Mouse (Mus musculus) MEL (cell line): ENCODE measurements around the gene Itih4.

Source experiments
- CTCF ChIP-seq, 3 experiments: IDR thresholded peaks in 2 of 3; conservative IDR thresholded peaks in 1 of 3; 2 replicates each; pipeline ENCODE4 v1.5.1; 2011 to 2012; ENCODE audit warnings: low read length in 3 of 3, low read depth in 2 of 3, mild to moderate bottlenecking in 2 of 3, improper control_type of control experiment in 1 of 3, inconsistent platforms in 1 of 3, mixed read lengths in 1 of 3, moderate library complexity in 1 of 3; ENCODE audit not compliant: control insufficient read depth in 1 of 3, insufficient read depth in 1 of 3, poor library complexity in 1 of 3, severe bottlenecking in 1 of 3
- ETS1 ChIP-seq: IDR thresholded peaks from 2 replicates; pipeline ENCODE4 v1.6.1; 2012; ENCODE audit warnings: low read depth, mild to moderate bottlenecking, inconsistent platforms, low read length, improper control_type of control experiment, moderate library complexity
- MAX ChIP-seq: IDR thresholded peaks from 2 replicates; pipeline ENCODE4 v1.6.1; 2011; ENCODE audit warnings: low read length, improper control_type of control experiment
- MYB ChIP-seq: IDR thresholded peaks from 2 replicates; pipeline ENCODE4 v1.6.1; 2011; ENCODE audit warnings: mild to moderate bottlenecking, low read depth, low read length, improper control_type of control experiment
- POLR2A ChIP-seq, 2 experiments: IDR thresholded peaks; 2 replicates each; pipeline ENCODE4 v1.6.1; 2011 to 2012; ENCODE audit warnings: low read length in 2 of 2, mild to moderate bottlenecking in 2 of 2, control low read depth in 1 of 2, improper control_type of control experiment in 1 of 2, low read depth in 1 of 2, moderate library complexity in 1 of 2; ENCODE audit not compliant: control insufficient read depth in 1 of 2, insufficient read depth in 1 of 2, poor library complexity in 1 of 2
- SIN3A ChIP-seq: IDR thresholded peaks from 2 replicates; pipeline ENCODE4 v1.6.1; 2012; ENCODE audit warnings: low read length, improper control_type of control experiment, inconsistent platforms
- TCF12 ChIP-seq: IDR thresholded peaks from 2 replicates; pipeline ENCODE4 v1.6.1; 2014; ENCODE audit warnings: low read depth, mild to moderate bottlenecking, inconsistent platforms, low read length, improper control_type of control experiment, moderate library complexity

DNA sequence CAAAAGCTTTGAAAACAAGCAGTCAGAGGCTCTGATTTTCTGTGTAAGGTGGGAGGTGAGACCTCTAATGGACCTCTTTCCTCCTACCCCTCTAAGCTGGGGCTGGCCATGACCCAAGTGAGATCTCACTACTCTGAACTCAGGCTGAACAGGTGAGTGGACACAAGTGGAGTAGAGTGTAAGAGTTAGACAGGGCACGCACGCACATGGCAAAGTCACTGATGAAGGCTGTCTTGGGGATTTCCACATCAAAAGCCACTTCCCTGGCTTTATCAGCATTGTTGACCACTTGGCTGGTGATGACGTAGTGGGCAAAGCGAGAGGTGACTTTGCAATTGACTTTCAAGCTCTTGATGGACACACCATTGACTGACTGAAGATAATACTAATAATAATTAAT, 56.0 kb downstream of the Itih4 start:
- no peak for TF ChIP-seq TCF12
- no peak for TF ChIP-seq CTCF (IDR thresholded peaks at IDR 0.05 in 2 of 3, conservative IDR thresholded peaks at IDR 0.05 in 1 of 3; ENCODE audit: control insufficient read depth in 1 of 3, insufficient read depth in 1 of 3, low read depth in 2 of 3, low read length in 3 of 3, poor library complexity in 1 of 3, severe bottlenecking in 1 of 3)
- no peak for TF ChIP-seq POLR2A (IDR thresholded peaks at IDR 0.05; ENCODE audit: control insufficient read depth in 1 of 2, insufficient read depth in 1 of 2, low read depth in 1 of 2, low read length in 2 of 2, poor library complexity in 1 of 2)
- TF ChIP-seq ETS1, result no peak
- no peak for TF ChIP-seq SIN3A
- TF ChIP-seq MYB, result no peak
- TF ChIP-seq MAX, result no peak
